In the genomic region with DNA sequence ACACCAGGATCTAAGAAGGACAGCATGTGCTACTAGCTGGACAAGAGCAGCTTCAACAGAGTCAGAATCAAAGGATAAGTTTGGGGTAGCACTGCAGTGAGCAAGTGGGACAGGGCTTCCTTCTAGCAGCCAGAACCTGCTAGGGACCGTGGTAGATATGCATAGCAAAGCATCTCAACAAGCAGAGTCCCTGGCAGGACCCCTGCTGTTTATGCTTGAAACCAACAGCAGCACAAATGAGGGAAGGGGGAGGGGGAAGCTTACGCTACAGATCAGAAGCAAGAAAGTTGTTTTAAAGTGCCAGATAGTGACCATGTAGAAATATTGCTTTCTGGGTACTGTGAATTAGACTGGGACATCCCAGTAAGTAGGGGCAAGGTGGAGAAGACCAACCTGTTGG, we compare ENCODE assay signal across 28 mouse cellular contexts.
A peak's percentile ranks its signal among the peaks of the same experiment; 100 is the strongest.
DNase-seq lines count a peak whose midpoint lies in the region; ATAC-seq lines count a peak whose summit lies in the region.
"Had no signal": no experiment of that assay in that cellular context is flagged by ENCODE, and none has a peak within 500 bp of the region (broad histone marks: within the 10 kb centered on the region; RNA-seq: fewer than 3 reads in every experiment).

No protein-coding gene starts in this region.

- no peaks in the 10 kb centered on the region for H3K9me3 ChIP-seq in intestine, embryonic 15.5 days
- H3K9me3 ChIP-seq in intestine, embryonic 16.5 days (ENCODE audit: control insufficient read depth, low read length), result no peaks in the 10 kb centered on the region
- no peaks in the 10 kb centered on the region for H3K9me3 ChIP-seq in midbrain, embryonic 11.5 days (ENCODE audit: control insufficient read depth, low read length)
- H3K9me3 ChIP-seq in midbrain, embryonic 16.5 days (replicated peaks; ENCODE audit: control insufficient read depth, low read length, poor library complexity, severe bottlenecking), result no peaks in the 10 kb centered on the region
- H3K9me3 ChIP-seq: embryonic facial prominence, embryonic 13.5 days; embryonic facial prominence, embryonic 15.5 days; forebrain, embryonic 10.5 days; forebrain, embryonic 12.5 days had no signal

- 51% methylated on average over 2 of the region's 2 CpGs for WGBS in intestine, embryonic 15.5 days
- WGBS in intestine, embryonic 16.5 days, result 42% methylated on average over 2 of the region's 2 CpGs
- WGBS in midbrain, embryonic 11.5 days, result 47% methylated on average over 2 of the region's 2 CpGs
- WGBS in midbrain, embryonic 16.5 days, result 46% methylated on average over 2 of the region's 2 CpGs

- H3K4me3 ChIP-seq in intestine, embryonic 15.5 days (replicated peaks), result no peak overlapping the region
- H3K4me3 ChIP-seq in intestine, embryonic 16.5 days (ENCODE audit: low read length), result no peak overlapping the region
- H3K4me3 ChIP-seq in midbrain, embryonic 11.5 days (ENCODE audit: low read depth, low read length), result no peak overlapping the region
- H3K4me3 ChIP-seq in midbrain, embryonic 16.5 days (ENCODE audit: low read depth, low read length), result no peak overlapping the region
- H3K4me3 ChIP-seq: embryonic facial prominence, embryonic 13.5 days; embryonic facial prominence, embryonic 15.5 days; erythroblast, embryonic 14.5 days; forebrain, embryonic 10.5 days; forebrain, embryonic 12.5 days had no signal

- H3K4me2 ChIP-seq in intestine, embryonic 15.5 days (replicated peaks), result no peak overlapping the region
- H3K4me2 ChIP-seq in intestine, embryonic 16.5 days (ENCODE audit: low read depth, low read length), result no peak overlapping the region
- H3K4me2 ChIP-seq in midbrain, embryonic 11.5 days, result no peak overlapping the region
- H3K4me2 ChIP-seq in midbrain, embryonic 16.5 days (ENCODE audit: low read length), result no peak overlapping the region
- H3K4me2 ChIP-seq: embryonic facial prominence, embryonic 13.5 days; embryonic facial prominence, embryonic 15.5 days; forebrain, embryonic 12.5 days had no signal

- no peak overlapping the region for H3K9ac ChIP-seq in intestine, embryonic 15.5 days
- no peak overlapping the region for H3K9ac ChIP-seq in intestine, embryonic 16.5 days (ENCODE audit: low read depth, low read length)
- H3K9ac ChIP-seq in midbrain, embryonic 11.5 days (ENCODE audit: low read length), result no peak overlapping the region
- no peak overlapping the region for H3K9ac ChIP-seq in midbrain, embryonic 16.5 days (ENCODE audit: low read depth, low read length)
- H3K9ac ChIP-seq: embryonic facial prominence, embryonic 13.5 days; embryonic facial prominence, embryonic 15.5 days; forebrain, embryonic 12.5 days had no signal

- no peaks in the 10 kb centered on the region for H3K27me3 ChIP-seq in intestine, embryonic 15.5 days (replicated peaks)
- H3K27me3 ChIP-seq in intestine, embryonic 16.5 days (replicated peaks; ENCODE audit: control insufficient read depth, insufficient read depth, low read length), result no peaks in the 10 kb centered on the region
- no peaks in the 10 kb centered on the region for H3K27me3 ChIP-seq in midbrain, embryonic 11.5 days (ENCODE audit: control insufficient read depth, insufficient read depth, low read length)
- H3K27me3 ChIP-seq in midbrain, embryonic 16.5 days (ENCODE audit: control insufficient read depth, insufficient read depth, low read depth, low read length), result no peaks in the 10 kb centered on the region
- H3K27me3 ChIP-seq: CH12.LX; embryonic facial prominence, embryonic 13.5 days; embryonic facial prominence, embryonic 15.5 days; forebrain, embryonic 12.5 days had no signal

- H3K4me1 ChIP-seq in intestine, embryonic 15.5 days (replicated peaks), result no peaks in the 10 kb centered on the region
- H3K4me1 ChIP-seq in intestine, embryonic 16.5 days (ENCODE audit: control insufficient read depth, insufficient read depth, low read length), result no peaks in the 10 kb centered on the region
- no peaks in the 10 kb centered on the region for H3K4me1 ChIP-seq in midbrain, embryonic 11.5 days (ENCODE audit: control insufficient read depth, insufficient read depth, low read length)
- no peaks in the 10 kb centered on the region for H3K4me1 ChIP-seq in midbrain, embryonic 16.5 days (ENCODE audit: control insufficient read depth, insufficient read depth, low read length)
- H3K4me1 ChIP-seq: embryonic facial prominence, embryonic 13.5 days; embryonic facial prominence, embryonic 15.5 days; forebrain, embryonic 12.5 days had no signal

- DNase-seq in midbrain, embryonic 11.5 days (ENCODE audit: low spot score, missing footprints), result no peak
- DNase-seq in ES-CJ7 (ENCODE audit: low read depth, low spot score) (peak; percentile 52), ZHBTc4 (ENCODE audit: low read depth, low spot score) (peak; percentile 56)
- no peak for DNase-seq in thymus, postnatal 14 days
- no peak for DNase-seq in lung, postnatal 14 days
- DNase-seq: adrenal gland, adult 2 months; adrenal gland, postnatal 10 days; adrenal gland, postnatal 25 days; B cell, adult 2 months; cerebellum, adult 11 months; cerebellum, adult 18-20 months; cerebellum, adult 8-10 months; cerebellum, adult 9-11 months; cerebellum, postnatal 14 days; cerebellum, postnatal 36 days; embryo, embryonic 11 days had no signal

- ATAC-seq in intestine, embryonic 15.5 days, result 0 out of 2 replicates have a peak, but pooled peaks have one; percentile 2
- ATAC-seq in intestine, embryonic 16.5 days, result no peak
- ATAC-seq in midbrain, embryonic 11.5 days (ENCODE audit: low FRiP score), result 0 out of 2 replicates have a peak, but pooled peaks have one; percentile 7
- ATAC-seq in midbrain, embryonic 16.5 days, result no peak
- ATAC-seq: CD4-positive, CD25-positive, alpha-beta regulatory T cell, adult 4 months; forebrain, embryonic 14.5 days; forebrain, embryonic 16.5 days had no signal

- H3K36me3 ChIP-seq in intestine, embryonic 15.5 days, result no peaks in the 10 kb centered on the region
- H3K36me3 ChIP-seq in intestine, embryonic 16.5 days (ENCODE audit: control insufficient read depth, insufficient read depth, low read length), result no peaks in the 10 kb centered on the region
- no peaks in the 10 kb centered on the region for H3K36me3 ChIP-seq in midbrain, embryonic 11.5 days (ENCODE audit: control insufficient read depth, insufficient read depth, low read length)
- H3K36me3 ChIP-seq in midbrain, embryonic 16.5 days (ENCODE audit: control insufficient read depth, insufficient read depth, low read length), result no peaks in the 10 kb centered on the region
- H3K36me3 ChIP-seq: embryonic facial prominence, embryonic 13.5 days; embryonic facial prominence, embryonic 15.5 days; forebrain, embryonic 10.5 days; forebrain, embryonic 12.5 days had no signal

- no peak overlapping the region for H3K27ac ChIP-seq in intestine, embryonic 15.5 days
- H3K27ac ChIP-seq in intestine, embryonic 16.5 days (ENCODE audit: low read length), result no peak overlapping the region
- no peak overlapping the region for H3K27ac ChIP-seq in midbrain, embryonic 11.5 days (ENCODE audit: low read depth, low read length)
- H3K27ac ChIP-seq in midbrain, embryonic 16.5 days (ENCODE audit: low read length), result no peak overlapping the region
- H3K27ac ChIP-seq: embryonic facial prominence, embryonic 13.5 days; embryonic facial prominence, embryonic 15.5 days; forebrain, embryonic 10.5 days; forebrain, embryonic 12.5 days had no signal

Comparison
In these comparisons a context has a peak if more than half of its experiments do, and no peak if none do; other contexts are left out.
1. ATAC-seq: peak in intestine, embryonic 15.5 days (single experiment) and midbrain, embryonic 11.5 days (single experiment); none in intestine, embryonic 16.5 days (single experiment) and midbrain, embryonic 16.5 days (single experiment).
2. DNase-seq: peak in ES-CJ7 (single experiment) and ZHBTc4 (single experiment); none in midbrain, embryonic 11.5 days (single experiment), thymus, postnatal 14 days (single experiment) and lung, postnatal 14 days (single experiment).